Mouse (Mus musculus) embryonic fibroblast, embryonic 13.5 days (primary cell): Measurements from ENCODE around the gene Gm17268.

Source experiments
- CTCF ChIP-seq: IDR thresholded peaks from 2 replicates; pipeline ENCODE4 v1.5.1; 2011; ENCODE audit warnings: mild to moderate bottlenecking, control low read depth, low read length, moderate library complexity, borderline replicate concordance; ENCODE audit not compliant: insufficient read depth
- POLR2A ChIP-seq: IDR thresholded peaks from 2 replicates; pipeline ENCODE4 v1.6.1; 2011; ENCODE audit warnings: low read depth, mild to moderate bottlenecking, control low read depth, low read length, moderate library complexity

- TF ChIP-seq POLR2A, result no peak
- no peak for TF ChIP-seq CTCF
Measured at GRCm38 (mm10) chr11:82080865-82081264, 42.5 kb upstream of the Gm17268 start.
